Mouse (Mus musculus): Measurements from ENCODE around the gene Gjd3. TPM values are rescaled to one million over a fixed set of nuclear protein-coding genes. Genes with fewer than 3 reads are reported as not detected.

Gjd3 gene
- 0.22 TPM in 1 of 2 replicates, not detected in the other for polyA plus RNA-seq (2014; fragmentation: Nextera tagmentation; extraction: Ambion mirVana)

GRCm38 (mm10) chr11:98982773-98983133 lies at the start of gene Gjd3:
TSS of gene Gjd3 (minus strand) at chr11:98983016.
- Histone ChIP-seq H3K27me3 (replicated peaks; ENCODE audit: control insufficient read depth, insufficient read depth, low read length) (0 out of 2 replicates have a peak, but pooled peaks cover 2% of the 10 kb centered on the region), H3K4me1 (replicated peaks; ENCODE audit: control insufficient read depth, insufficient read depth, low read length) (0 out of 2 replicates have a peak, but pooled peaks cover 3% of the 10 kb centered on the region), H3K27ac (ENCODE audit: low read depth) (0 out of 2 replicates have a peak within 1 kb of the TSS, but pooled peaks have one; percentile 9), H3K4me3 (ENCODE audit: low read depth, low read length) (peak within 1 kb of the TSS; percentile 53), H3K9me3 (ENCODE audit: control insufficient read depth, low read length) (no peaks in the 10 kb centered on the region), H3K4me2 (ENCODE audit: low read length) (peak within 1 kb of the TSS; percentile 99), H3K36me3 (ENCODE audit: control insufficient read depth, insufficient read depth, low read length) (no peaks in the 10 kb centered on the region), H3K9ac (ENCODE audit: low read length) (peak within 1 kb of the TSS; percentile 36)
- 1% methylated on average over 28 of the region's 28 CpGs for WGBS
- DNase-seq (ENCODE audit: low spot score) (no peak), ATAC-seq (replicated peaks; ENCODE audit: low FRiP score, low TSS enrichment, low read depth) (no peak)

GRCm38 (mm10) chr11:99026899-99027440 lies 44.2 kb upstream of the Gjd3 start:
- H3K9me3 ChIP-seq (ENCODE audit: control insufficient read depth, low read length), result no peaks in the 10 kb centered on the region
- ATAC-seq (replicated peaks; ENCODE audit: low FRiP score, low TSS enrichment, low read depth) (no peak), DNase-seq (ENCODE audit: low spot score) (no peak)
- H3K9ac ChIP-seq (ENCODE audit: low read length), result no peak overlapping the region
- WGBS, result 85% methylated on average over 12 of the region's 12 CpGs
- peaks cover 6% of the 10 kb centered on the region; the same call in 1 of the 2 replicates for H3K36me3 ChIP-seq (ENCODE audit: control insufficient read depth, insufficient read depth, low read length)
- peaks cover 13% of the 10 kb centered on the region for H3K4me1 ChIP-seq (replicated peaks; ENCODE audit: control insufficient read depth, insufficient read depth, low read length)
- H3K27ac ChIP-seq (ENCODE audit: low read depth), result no peak overlapping the region
- H3K4me2 ChIP-seq (ENCODE audit: low read length), result no peak overlapping the region
- H3K4me3 ChIP-seq (ENCODE audit: low read depth, low read length), result no peak overlapping the region
- H3K27me3 ChIP-seq (replicated peaks; ENCODE audit: control insufficient read depth, insufficient read depth, low read length), result no peaks in the 10 kb centered on the region

- WGBS, result 86% methylated on average over 6 of the region's 6 CpGs
- Histone ChIP-seq H3K9ac (ENCODE audit: low read length) (no peak overlapping the region), H3K27me3 (replicated peaks; ENCODE audit: control insufficient read depth, insufficient read depth, low read length) (no peaks in the 10 kb centered on the region)
Observed at GRCm38 (mm10) chr11:99025878-99026277, 43.1 kb upstream of the Gjd3 start.

GRCm38 (mm10) chr11:99024468-99025134 lies 41.8 kb upstream of the Gjd3 start:
- Histone ChIP-seq H3K4me2 (ENCODE audit: low read length) (peak overlapping the region; percentile 54), H3K36me3 (ENCODE audit: control insufficient read depth, insufficient read depth, low read length) (peaks cover 30% of the 10 kb centered on the region), H3K4me3 (ENCODE audit: low read depth, low read length) (peak overlapping the region; percentile 70), H3K27ac (ENCODE audit: low read depth) (peak overlapping the region; percentile 51; the same call in 1 of the 2 replicates), H3K9ac (ENCODE audit: low read length) (peak overlapping the region; percentile 14; the same call in 1 of the 2 replicates), H3K4me1 (replicated peaks; ENCODE audit: control insufficient read depth, insufficient read depth, low read length) (peaks cover 13% of the 10 kb centered on the region), H3K27me3 (replicated peaks; ENCODE audit: control insufficient read depth, insufficient read depth, low read length) (no peaks in the 10 kb centered on the region), H3K9me3 (ENCODE audit: control insufficient read depth, low read length) (no peaks in the 10 kb centered on the region)
- ATAC-seq (replicated peaks; ENCODE audit: low FRiP score, low TSS enrichment, low read depth), result no peak
- WGBS, result 38% methylated on average over 18 of the region's 18 CpGs
- DNase-seq (ENCODE audit: low spot score), result peak; percentile 66

More at GRCm38 (mm10) chr11:99025878-99026277, 43.1 kb upstream of the Gjd3 start:
- ATAC-seq (replicated peaks; ENCODE audit: low FRiP score, low TSS enrichment, low read depth) (no peak), DNase-seq (ENCODE audit: low spot score) (no peak)
- Histone ChIP-seq H3K4me1 (replicated peaks; ENCODE audit: control insufficient read depth, insufficient read depth, low read length) (peaks cover 13% of the 10 kb centered on the region), H3K4me2 (ENCODE audit: low read length) (no peak overlapping the region), H3K4me3 (ENCODE audit: low read depth, low read length) (no peak overlapping the region), H3K9me3 (ENCODE audit: control insufficient read depth, low read length) (no peaks in the 10 kb centered on the region), H3K36me3 (ENCODE audit: control insufficient read depth, insufficient read depth, low read length) (peaks cover 17% of the 10 kb centered on the region), H3K27ac (ENCODE audit: low read depth) (no peak overlapping the region)

GRCm38 (mm10) chr11:99023500-99024467 lies 41.0 kb upstream of the Gjd3 start, which contains the start of gene Top2a:
TSS of gene Top2a (minus strand) at chr11:99024189.
- H3K27me3 ChIP-seq (replicated peaks; ENCODE audit: control insufficient read depth, insufficient read depth, low read length), result no peaks in the 10 kb centered on the region
- peaks cover 13% of the 10 kb centered on the region for H3K4me1 ChIP-seq (replicated peaks; ENCODE audit: control insufficient read depth, insufficient read depth, low read length)
- H3K36me3 ChIP-seq (ENCODE audit: control insufficient read depth, insufficient read depth, low read length), result peaks cover 36% of the 10 kb centered on the region
- peak within 1 kb of the TSS; percentile 83 for H3K9ac ChIP-seq (ENCODE audit: low read length)
- peak within 1 kb of the TSS; percentile 51; the same call in 1 of the 2 replicates for H3K27ac ChIP-seq (ENCODE audit: low read depth)
- H3K9me3 ChIP-seq (ENCODE audit: control insufficient read depth, low read length), result no peaks in the 10 kb centered on the region
- DNase-seq (ENCODE audit: low spot score) (peak; percentile 100), ATAC-seq (replicated peaks; ENCODE audit: low FRiP score, low TSS enrichment, low read depth) (peak; percentile 94)
- WGBS, result under 1% methylated on average over 54 of the region's 54 CpGs
- H3K4me3 ChIP-seq (ENCODE audit: low read depth, low read length), result peak within 1 kb of the TSS; percentile 70
- H3K4me2 ChIP-seq (ENCODE audit: low read length), result peak within 1 kb of the TSS; percentile 72

- Histone ChIP-seq H3K4me3 (ENCODE audit: low read depth, low read length) (peak overlapping the region; percentile 70), H3K27me3 (replicated peaks; ENCODE audit: control insufficient read depth, insufficient read depth, low read length) (no peaks in the 10 kb centered on the region), H3K4me1 (replicated peaks; ENCODE audit: control insufficient read depth, insufficient read depth, low read length) (peaks cover 13% of the 10 kb centered on the region), H3K9ac (ENCODE audit: low read length) (peak overlapping the region; percentile 83), H3K36me3 (ENCODE audit: control insufficient read depth, insufficient read depth, low read length) (peaks cover 43% of the 10 kb centered on the region), H3K27ac (ENCODE audit: low read depth) (peak overlapping the region; percentile 48; the same call in 1 of the 2 replicates), H3K4me2 (ENCODE audit: low read length) (peak overlapping the region; percentile 72), H3K9me3 (ENCODE audit: control insufficient read depth, low read length) (no peaks in the 10 kb centered on the region)
- no peak for DNase-seq (ENCODE audit: low spot score)
- ATAC-seq (replicated peaks; ENCODE audit: low FRiP score, low TSS enrichment, low read depth), result no peak
- WGBS, result 8% methylated on average over 4 of the region's 4 CpGs
Observed at GRCm38 (mm10) chr11:99023094-99023493, 40.3 kb upstream of the Gjd3 start.

GRCm38 (mm10) chr11:99022384-99022933 lies 39.6 kb upstream of the Gjd3 start:
- no peak overlapping the region for H3K27ac ChIP-seq (ENCODE audit: low read depth)
- H3K4me1 ChIP-seq (replicated peaks; ENCODE audit: control insufficient read depth, insufficient read depth, low read length), result peaks cover 13% of the 10 kb centered on the region
- ATAC-seq (replicated peaks; ENCODE audit: low FRiP score, low TSS enrichment, low read depth), result no peak
- peak overlapping the region; percentile 83 for H3K9ac ChIP-seq (ENCODE audit: low read length)
- H3K36me3 ChIP-seq (ENCODE audit: control insufficient read depth, insufficient read depth, low read length), result peaks cover 50% of the 10 kb centered on the region
- no peaks in the 10 kb centered on the region for H3K9me3 ChIP-seq (ENCODE audit: control insufficient read depth, low read length)
- 76% methylated on average over 5 of the region's 5 CpGs for WGBS
- no peaks in the 10 kb centered on the region for H3K27me3 ChIP-seq (replicated peaks; ENCODE audit: control insufficient read depth, insufficient read depth, low read length)
- peak overlapping the region; percentile 72 for H3K4me2 ChIP-seq (ENCODE audit: low read length)
- H3K4me3 ChIP-seq (ENCODE audit: low read depth, low read length), result peak overlapping the region; percentile 70
- DNase-seq (ENCODE audit: low spot score), result no peak

- no peak for ATAC-seq (replicated peaks; ENCODE audit: low FRiP score, low TSS enrichment, low read depth)
Observed at GRCm38 (mm10) chr11:99019844-99020243, 37.0 kb upstream of the Gjd3 start.

More at GRCm38 (mm10) chr11:99019844-99020243, 37.0 kb upstream of the Gjd3 start:
- no peaks in the 10 kb centered on the region for H3K27me3 ChIP-seq (replicated peaks; ENCODE audit: control insufficient read depth, insufficient read depth, low read length)
- peaks cover 76% of the 10 kb centered on the region for H3K36me3 ChIP-seq (ENCODE audit: control insufficient read depth, insufficient read depth, low read length)
- DNase-seq (ENCODE audit: low spot score), result no peak
- no peak overlapping the region for H3K27ac ChIP-seq (ENCODE audit: low read depth)
- H3K4me2 ChIP-seq (ENCODE audit: low read length), result no peak overlapping the region
- H3K4me1 ChIP-seq (replicated peaks; ENCODE audit: control insufficient read depth, insufficient read depth, low read length), result peaks cover 13% of the 10 kb centered on the region
- no peak overlapping the region for H3K4me3 ChIP-seq (ENCODE audit: low read depth, low read length)
- WGBS, result 94% methylated on average over 6 of the region's 6 CpGs
- H3K9ac ChIP-seq (ENCODE audit: low read length), result no peak overlapping the region
- H3K9me3 ChIP-seq (ENCODE audit: control insufficient read depth, low read length), result no peaks in the 10 kb centered on the region

Measured in intestine, embryonic 14.5 days (tissue).